Mouse (Mus musculus): ENCODE results near the gene Sbno2. TPM values are rescaled to one million over a fixed set of nuclear protein-coding genes. Genes with fewer than 3 reads are reported as not detected.

Sbno2 gene
- total RNA-seq, 2 experiments from 2014 or later: 14.5 to 22.0 TPM

- DNase-seq (ENCODE audit: extremely low spot score in 1 of 2, low spot score in 1 of 2): no peak
These were observed 24.5 kb upstream of the Sbno2 start for GRCm38 (mm10) chr10:80129846-80130245.

- DNase-seq (ENCODE audit: extremely low spot score in 1 of 2, low spot score in 1 of 2): no peak
These were observed 22.5 kb upstream of the Sbno2 start for GRCm38 (mm10) chr10:80127920-80128319.

GRCm38 (mm10) chr10:80123932-80124562 lies 18.7 kb upstream of the Sbno2 start:
- no peak for DNase-seq (ENCODE audit: extremely low spot score in 1 of 2, low spot score in 1 of 2)

GRCm38 (mm10) chr10:80121639-80122038 lies 16.3 kb upstream of the Sbno2 start:
- DNase-seq (ENCODE audit: extremely low spot score in 1 of 2, low spot score in 1 of 2): no peak

GRCm38 (mm10) chr10:80120146-80120545 lies 14.8 kb upstream of the Sbno2 start:
- no peak for DNase-seq (ENCODE audit: extremely low spot score in 1 of 2, low spot score in 1 of 2)

GRCm38 (mm10) chr10:80118552-80118951 lies 13.2 kb upstream of the Sbno2 start:
- DNase-seq (ENCODE audit: extremely low spot score in 1 of 2, low spot score in 1 of 2): no peak

- no peak for DNase-seq (ENCODE audit: extremely low spot score in 1 of 2, low spot score in 1 of 2)
These were observed 12.4 kb upstream of the Sbno2 start for GRCm38 (mm10) chr10:80117736-80118135.

GRCm38 (mm10) chr10:80116927-80117691 lies 11.7 kb upstream of the Sbno2 start:
- no peak for DNase-seq (ENCODE audit: extremely low spot score in 1 of 2, low spot score in 1 of 2)

- DNase-seq (ENCODE audit: extremely low spot score in 1 of 2, low spot score in 1 of 2): no peak
These were observed 11.2 kb upstream of the Sbno2 start for GRCm38 (mm10) chr10:80116563-80116926.

GRCm38 (mm10) chr10:80115944-80116335 lies 10.6 kb upstream of the Sbno2 start:
- DNase-seq (ENCODE audit: extremely low spot score in 1 of 2, low spot score in 1 of 2): no peak

- peak; percentile 93 to 98 for DNase-seq (ENCODE audit: extremely low spot score in 1 of 2, low spot score in 1 of 2)
These were observed 10.0 kb upstream of the Sbno2 start, which contains the start of gene Stk11 for GRCm38 (mm10) chr10:80115290-80115943. Gene Stk11, plus strand, starts transcription at chr10:80115803.

- DNase-seq (ENCODE audit: extremely low spot score in 1 of 2, low spot score in 1 of 2): peak; percentile 74 to 92
These were observed 9.2 kb upstream of the Sbno2 start for GRCm38 (mm10) chr10:80114341-80115284.

GRCm38 (mm10) chr10:80107678-80108077 lies 2.3 kb upstream of the Sbno2 start:
- DNase-seq (ENCODE audit: extremely low spot score in 1 of 2, low spot score in 1 of 2): no peak

- DNase-seq (ENCODE audit: extremely low spot score in 1 of 2, low spot score in 1 of 2): no peak
These were observed 555 bp upstream of the Sbno2 start for GRCm38 (mm10) chr10:80105926-80106325.

- DNase-seq (ENCODE audit: extremely low spot score in 1 of 2, low spot score in 1 of 2): no peak
These were observed 1.2 kb downstream of the Sbno2 start for GRCm38 (mm10) chr10:80104181-80104580.

GRCm38 (mm10) chr10:80103032-80103431 lies 2.3 kb downstream of the Sbno2 start:
- DNase-seq (ENCODE audit: extremely low spot score in 1 of 2, low spot score in 1 of 2): no peak

GRCm38 (mm10) chr10:80102216-80102915 lies 3.0 kb downstream of the Sbno2 start:
- DNase-seq (ENCODE audit: extremely low spot score in 1 of 2, low spot score in 1 of 2): peak; percentile 70 to 76

GRCm38 (mm10) chr10:80100982-80101381 lies 4.4 kb downstream of the Sbno2 start:
- DNase-seq (ENCODE audit: extremely low spot score in 1 of 2, low spot score in 1 of 2): no peak

GRCm38 (mm10) chr10:80098630-80099029 lies 6.7 kb downstream of the Sbno2 start:
- DNase-seq (ENCODE audit: extremely low spot score in 1 of 2, low spot score in 1 of 2): no peak

- no peak for DNase-seq (ENCODE audit: extremely low spot score in 1 of 2, low spot score in 1 of 2)
These were observed 8.1 kb downstream of the Sbno2 start for GRCm38 (mm10) chr10:80097275-80097674.

Measured in layer of hippocampus, postnatal 25 days (tissue).